Mouse (Mus musculus): ENCODE measurements around the gene Il17d. TPM values are rescaled to one million over a fixed set of nuclear protein-coding genes. Genes with fewer than 3 reads are reported as not detected.
A peak's percentile ranks its signal among the peaks of the same experiment; 100 is the strongest.

The Il17d gene
- polyA plus RNA-seq (2012; rRNA removed), result 0.90 and 1.4 TPM in 2 replicates

GRCm38 (mm10) chr14:57524671-57525387 is at the start of gene Il17d:
Il17d (plus strand) TSS chr14:57524777.
- TF ChIP-seq CTCF (IDR thresholded peaks at IDR 0.05; ENCODE audit: extremely low read depth, insufficient read depth, insufficient read length, insufficient replicate concordance), result no peak
- TF ChIP-seq POLR2A (IDR thresholded peaks at IDR 0.05; ENCODE audit: low read depth, low read length), result no peak
- H3K27me3 ChIP-seq (ENCODE audit: control insufficient read depth, insufficient read depth, low read length), result peaks cover 21% of the 10 kb centered on the region
- peak within 1 kb of the TSS; percentile 64 for H3K4me3 ChIP-seq (ENCODE audit: extremely low read depth, insufficient read depth, insufficient read length)
- no peak within 1 kb of the TSS for H3K27ac ChIP-seq (ENCODE audit: insufficient read depth, low read length)
- no peak for DNase-seq (ENCODE audit: low read depth in 1 of 2, low spot score in 2 of 2)
- 8% methylated on average over 86 of the region's 104 CpGs for WGBS
- no peaks in the 10 kb centered on the region for H3K36me3 ChIP-seq (ENCODE audit: control insufficient read depth, insufficient read depth, low read length)
- H3K4me1 ChIP-seq (ENCODE audit: control insufficient read depth, insufficient read depth, insufficient read length), result peaks cover 4% of the 10 kb centered on the region

GRCm38 (mm10) chr14:57475057-57475456 is 49.5 kb upstream of the Il17d start:
- Histone ChIP-seq H3K4me1 (ENCODE audit: control insufficient read depth, insufficient read depth, insufficient read length) (no peaks in the 10 kb centered on the region), H3K4me3 (ENCODE audit: extremely low read depth, insufficient read depth, insufficient read length) (no peak overlapping the region), H3K27me3 (ENCODE audit: control insufficient read depth, insufficient read depth, low read length) (no peaks in the 10 kb centered on the region), H3K27ac (ENCODE audit: insufficient read depth, low read length) (no peak overlapping the region), H3K36me3 (ENCODE audit: control insufficient read depth, insufficient read depth, low read length) (no peaks in the 10 kb centered on the region)
- no peak for DNase-seq (ENCODE audit: low read depth in 1 of 2, low spot score in 2 of 2)
- TF ChIP-seq CTCF (IDR thresholded peaks at IDR 0.05; ENCODE audit: extremely low read depth, insufficient read depth, insufficient read length, insufficient replicate concordance) (no peak), POLR2A (IDR thresholded peaks at IDR 0.05; ENCODE audit: low read depth, low read length) (no peak)
- WGBS, result 80% methylated on average over 2 of the region's 2 CpGs

GRCm38 (mm10) chr14:57482262-57482661 is 42.3 kb upstream of the Il17d start:
- TF ChIP-seq POLR2A (IDR thresholded peaks at IDR 0.05; ENCODE audit: low read depth, low read length), result no peak
- TF ChIP-seq CTCF (IDR thresholded peaks at IDR 0.05; ENCODE audit: extremely low read depth, insufficient read depth, insufficient read length, insufficient replicate concordance), result no peak
- DNase-seq (ENCODE audit: low read depth in 1 of 2, low spot score in 2 of 2), result no peak
- Histone ChIP-seq H3K27ac (ENCODE audit: insufficient read depth, low read length) (no peak overlapping the region), H3K4me1 (ENCODE audit: control insufficient read depth, insufficient read depth, insufficient read length) (no peaks in the 10 kb centered on the region), H3K36me3 (ENCODE audit: control insufficient read depth, insufficient read depth, low read length) (no peaks in the 10 kb centered on the region), H3K27me3 (ENCODE audit: control insufficient read depth, insufficient read depth, low read length) (no peaks in the 10 kb centered on the region), H3K4me3 (ENCODE audit: extremely low read depth, insufficient read depth, insufficient read length) (no peak overlapping the region)
- 94% methylated on average over 2 of the region's 2 CpGs for whole genome bisulfite sequencing

GRCm38 (mm10) chr14:57484183-57484582 is 40.4 kb upstream of the Il17d start:
- no peaks in the 10 kb centered on the region for H3K4me1 ChIP-seq (ENCODE audit: control insufficient read depth, insufficient read depth, insufficient read length)
- H3K27me3 ChIP-seq (ENCODE audit: control insufficient read depth, insufficient read depth, low read length), result no peaks in the 10 kb centered on the region
- H3K36me3 ChIP-seq (ENCODE audit: control insufficient read depth, insufficient read depth, low read length), result no peaks in the 10 kb centered on the region
- no peak overlapping the region for H3K27ac ChIP-seq (ENCODE audit: insufficient read depth, low read length)
- DNase-seq (ENCODE audit: low read depth in 1 of 2, low spot score in 2 of 2), result no peak
- WGBS, result 82% methylated on average over 6 of the region's 6 CpGs
- H3K4me3 ChIP-seq (ENCODE audit: extremely low read depth, insufficient read depth, insufficient read length), result no peak overlapping the region
- TF ChIP-seq POLR2A (IDR thresholded peaks at IDR 0.05; ENCODE audit: low read depth, low read length) (no peak), CTCF (IDR thresholded peaks at IDR 0.05; ENCODE audit: extremely low read depth, insufficient read depth, insufficient read length, insufficient replicate concordance) (no peak)

- TF ChIP-seq POLR2A (IDR thresholded peaks at IDR 0.05; ENCODE audit: low read depth, low read length) (no peak), CTCF (IDR thresholded peaks at IDR 0.05; ENCODE audit: extremely low read depth, insufficient read depth, insufficient read length, insufficient replicate concordance) (no peak)
- H3K4me1 ChIP-seq (ENCODE audit: control insufficient read depth, insufficient read depth, insufficient read length), result no peaks in the 10 kb centered on the region
- DNase-seq (ENCODE audit: low read depth in 1 of 2, low spot score in 2 of 2), result no peak
- no peaks in the 10 kb centered on the region for H3K27me3 ChIP-seq (ENCODE audit: control insufficient read depth, insufficient read depth, low read length)
- WGBS, result 97% methylated on average over 3 of the region's 3 CpGs
- H3K4me3 ChIP-seq (ENCODE audit: extremely low read depth, insufficient read depth, insufficient read length), result no peak overlapping the region
- H3K27ac ChIP-seq (ENCODE audit: insufficient read depth, low read length), result no peak overlapping the region
- no peaks in the 10 kb centered on the region for H3K36me3 ChIP-seq (ENCODE audit: control insufficient read depth, insufficient read depth, low read length)
Observed at GRCm38 (mm10) chr14:57489696-57490095, 34.9 kb upstream of the Il17d start.

GRCm38 (mm10) chr14:57493840-57494239 is 30.7 kb upstream of the Il17d start:
- Histone ChIP-seq H3K4me1 (ENCODE audit: control insufficient read depth, insufficient read depth, insufficient read length) (no peaks in the 10 kb centered on the region), H3K4me3 (ENCODE audit: extremely low read depth, insufficient read depth, insufficient read length) (no peak overlapping the region), H3K36me3 (ENCODE audit: control insufficient read depth, insufficient read depth, low read length) (no peaks in the 10 kb centered on the region), H3K27me3 (ENCODE audit: control insufficient read depth, insufficient read depth, low read length) (no peaks in the 10 kb centered on the region), H3K27ac (ENCODE audit: insufficient read depth, low read length) (no peak overlapping the region)
- no peak for TF ChIP-seq CTCF (IDR thresholded peaks at IDR 0.05; ENCODE audit: extremely low read depth, insufficient read depth, insufficient read length, insufficient replicate concordance)
- no peak for TF ChIP-seq POLR2A (IDR thresholded peaks at IDR 0.05; ENCODE audit: low read depth, low read length)
- WGBS, result 93% methylated on average over 2 of the region's 2 CpGs
- DNase-seq (ENCODE audit: low read depth in 1 of 2, low spot score in 2 of 2), result no peak

- Histone ChIP-seq H3K27ac (ENCODE audit: insufficient read depth, low read length) (no peak overlapping the region), H3K27me3 (ENCODE audit: control insufficient read depth, insufficient read depth, low read length) (no peaks in the 10 kb centered on the region), H3K4me1 (ENCODE audit: control insufficient read depth, insufficient read depth, insufficient read length) (no peaks in the 10 kb centered on the region), H3K4me3 (ENCODE audit: extremely low read depth, insufficient read depth, insufficient read length) (no peak overlapping the region), H3K36me3 (ENCODE audit: control insufficient read depth, insufficient read depth, low read length) (no peaks in the 10 kb centered on the region)
- DNase-seq (ENCODE audit: low read depth in 1 of 2, low spot score in 2 of 2), result no peak
- TF ChIP-seq CTCF (IDR thresholded peaks at IDR 0.05; ENCODE audit: extremely low read depth, insufficient read depth, insufficient read length, insufficient replicate concordance), result no peak
- TF ChIP-seq POLR2A (IDR thresholded peaks at IDR 0.05; ENCODE audit: low read depth, low read length), result no peak
- WGBS, result 94% methylated on average over 6 of the region's 6 CpGs
Observed at GRCm38 (mm10) chr14:57503729-57504128, 20.8 kb upstream of the Il17d start.

All from spleen, adult 2 months (tissue).